In genomic region chr13:58401135-58402002, GRCm38 (mm10) we compare ENCODE assay signal across 8 mouse cellular contexts. TPM values are rescaled to one million over a fixed set of nuclear protein-coding genes. Genes with fewer than 3 reads are reported as not detected.
DNase-seq lines count a peak whose midpoint lies in the region; ATAC-seq lines count a peak whose summit lies in the region.

No protein-coding gene starts in this region.

- peak overlapping the region; percentile 99 for H3K27ac ChIP-seq in limb, embryonic 11.5 days (replicated peaks; ENCODE audit: low read depth, low read length)
- H3K27ac ChIP-seq in midbrain, embryonic 12.5 days (replicated peaks) = peak overlapping the region; percentile 99

- H3K9ac ChIP-seq in limb, embryonic 11.5 days (ENCODE audit: low read length) = peak overlapping the region; percentile 100
- peak overlapping the region; percentile 99 for H3K9ac ChIP-seq in midbrain, embryonic 12.5 days (replicated peaks)

- H3K4me1 ChIP-seq in limb, embryonic 11.5 days (ENCODE audit: control insufficient read depth, insufficient read depth, low read length) = no peaks in the 10 kb centered on the region
- peaks cover 8% of the 10 kb centered on the region for H3K4me1 ChIP-seq in midbrain, embryonic 12.5 days

- no peaks in the 10 kb centered on the region for H3K27me3 ChIP-seq in limb, embryonic 11.5 days (ENCODE audit: control insufficient read depth, insufficient read depth, low read length)
- no peaks in the 10 kb centered on the region for H3K27me3 ChIP-seq in midbrain, embryonic 12.5 days

- 1% methylated on average over 58 of the region's 100 CpGs for WGBS in limb, embryonic 11.5 days
- WGBS in midbrain, embryonic 12.5 days = under 1% methylated on average over 56 of the region's 100 CpGs

- DNase-seq in cerebellum, adult 11 months = peak; percentile 62
- no peak for DNase-seq in cerebellum, adult 9-11 months
- DNase-seq in embryo, embryonic 11.5 days (ENCODE audit: low read depth, low spot score) = peak; percentile 70
- DNase-seq in gastrocnemius, postnatal 4 days (ENCODE audit: low spot score in 2 of 2) = peak; percentile 73 to 83
- DNase-seq in kidney, adult 11 months = peak; percentile 61
- DNase-seq in limb, embryonic 11.5 days (ENCODE audit: low spot score) = peak; percentile 85
- peak; percentile 90 for DNase-seq in right cerebral cortex, postnatal 4 days

- H3K4me2 ChIP-seq in limb, embryonic 11.5 days (ENCODE audit: low read depth, severe bottlenecking) = peak overlapping the region; percentile 62
- H3K4me2 ChIP-seq in midbrain, embryonic 12.5 days (replicated peaks) = peak overlapping the region; percentile 81

- H3K36me3 ChIP-seq in limb, embryonic 11.5 days (ENCODE audit: control insufficient read depth, insufficient read depth, low read length) = peaks cover 4% of the 10 kb centered on the region
- H3K36me3 ChIP-seq in midbrain, embryonic 12.5 days = peaks cover 21% of the 10 kb centered on the region

- H3K4me3 ChIP-seq in limb, embryonic 11.5 days (ENCODE audit: low read depth, low read length) = peak overlapping the region; percentile 99
- peak overlapping the region; percentile 99 for H3K4me3 ChIP-seq in midbrain, embryonic 12.5 days

- ATAC-seq in limb, embryonic 11.5 days (ENCODE audit: insufficient number of reproducible peaks, low FRiP score, low TSS enrichment, low read depth) = peak; percentile 37; the same call in 1 of the 2 replicates
- peak; percentile 55 for ATAC-seq in midbrain, embryonic 12.5 days (ENCODE audit: low FRiP score, low read depth)

- no peaks in the 10 kb centered on the region for H3K9me3 ChIP-seq in limb, embryonic 11.5 days (ENCODE audit: control insufficient read depth, low read length)
- H3K9me3 ChIP-seq in midbrain, embryonic 12.5 days = no peaks in the 10 kb centered on the region

RNA-seq across cellular contexts. Expression of gene Rmi1, which starts 0.7 kb away (rescaled TPM):
- total RNA-seq in gastrocnemius, postnatal 4 days (2021) = 10 to 100 TPM; 12.6 to 13.1 TPM
- 33.2 and 35.7 TPM in 2 replicates for polyA plus RNA-seq in limb, embryonic 11.5 days (2014; fragmentation: Nextera tagmentation; extraction: Ambion mirVana)
- polyA plus RNA-seq in midbrain, embryonic 12.5 days (2016; fragmentation: Nextera tagmentation; extraction: Ambion mirVana) = 29.4 and 31.0 TPM in 2 replicates

RNA-seq across cellular contexts. Expression of gene Hnrnpk, which starts 1.8 kb away (rescaled TPM):
- 100 to 1,000 TPM; 661 to 709 TPM for total RNA-seq in gastrocnemius, postnatal 4 days (2021)
- 2,216 and 2,331 TPM in 2 replicates for polyA plus RNA-seq in limb, embryonic 11.5 days (2014; fragmentation: Nextera tagmentation; extraction: Ambion mirVana)
- polyA plus RNA-seq in midbrain, embryonic 12.5 days (2016; fragmentation: Nextera tagmentation; extraction: Ambion mirVana) = 2,145 and 2,244 TPM in 2 replicates

RNA-seq across cellular contexts. Expression of gene 2210016F16Rik, which starts 16.3 kb away (rescaled TPM):
- 10 to 100 TPM; 15.1 to 16.9 TPM for total RNA-seq in gastrocnemius, postnatal 4 days (2021)
- 21.0 and 22.5 TPM in 2 replicates for polyA plus RNA-seq in limb, embryonic 11.5 days (2014; fragmentation: Nextera tagmentation; extraction: Ambion mirVana)
- polyA plus RNA-seq in midbrain, embryonic 12.5 days (2016; fragmentation: Nextera tagmentation; extraction: Ambion mirVana) = 26.7 and 29.4 TPM in 2 replicates

RNA-seq across cellular contexts. Expression of gene Kif27, which starts 42.4 kb away (rescaled TPM):
- 1 to 10 TPM in 1 of 2 experiments, under 1 TPM in 1; 0.81 to 1.0 TPM for total RNA-seq in gastrocnemius, postnatal 4 days (2021)
- 1.0 and 1.1 TPM in 2 replicates for polyA plus RNA-seq in limb, embryonic 11.5 days (2014; fragmentation: Nextera tagmentation; extraction: Ambion mirVana)
- 1.3 and 1.4 TPM in 2 replicates for polyA plus RNA-seq in midbrain, embryonic 12.5 days (2016; fragmentation: Nextera tagmentation; extraction: Ambion mirVana)
